Mouse (Mus musculus): ENCODE data around the gene Ccnt1. TPM values are rescaled to one million over a fixed set of nuclear protein-coding genes. Genes with fewer than 3 reads are reported as not detected.

Ccnt1 gene
- total RNA-seq, 2 experiments from 2014 or later = 55.6 to 67.1 TPM

- peak; percentile 77 to 83 for DNase-seq
Measured at GRCm38 (mm10) chr15:98510438-98511385, 60.0 kb downstream of the Ccnt1 start.

GRCm38 (mm10) chr15:98509387-98509786, 61.3 kb downstream of the Ccnt1 start:
- DNase-seq = no peak

- DNase-seq = no peak
Measured at GRCm38 (mm10) chr15:98507321-98507720, 63.4 kb downstream of the Ccnt1 start.

- DNase-seq = no peak
Measured at GRCm38 (mm10) chr15:98506253-98506957, 64.3 kb downstream of the Ccnt1 start.

- DNase-seq = peak; percentile 63 to 81
Measured at GRCm38 (mm10) chr15:98504514-98504913, 66.2 kb downstream of the Ccnt1 start.

- DNase-seq = no peak
Measured at GRCm38 (mm10) chr15:98503317-98503716, 67.4 kb downstream of the Ccnt1 start.

GRCm38 (mm10) chr15:98497631-98498030, 73.1 kb downstream of the Ccnt1 start:
- no peak for DNase-seq

- DNase-seq = no peak
Measured at GRCm38 (mm10) chr15:98492102-98492501, 78.6 kb downstream of the Ccnt1 start, which contains the start of gene Olfr279. TSS of gene Olfr279 (plus strand) at chr15:98492402.

GRCm38 (mm10) chr15:98491332-98491731, 79.4 kb downstream of the Ccnt1 start:
- no peak for DNase-seq

Small RNAs within 50 kb of the gene (microRNA-seq; reads per million reads assigned to microRNA genes)
- gene Mir1291 = 16.2 reads per million, percentile 31 among the genes with 10 or more reads in this experiment

Other genes starting within 250 kb of the Ccnt1 start
- gene Olfr284, start 229.9 kb downstream of the Ccnt1 start, total RNA-seq (2021) = not detected
- gene Olfr283, start 190.0 kb downstream of the Ccnt1 start, total RNA-seq (2021) = not detected
- gene Olfr282, start 139.7 kb downstream of the Ccnt1 start, total RNA-seq (2021) = not detected
- not detected for gene Olfr281, start 118.3 kb downstream of the Ccnt1 start, total RNA-seq (2021)
- gene OR5BS1P, start 101.0 kb downstream of the Ccnt1 start, total RNA-seq (2021) = not detected
- gene Lalba, start 88.2 kb downstream of the Ccnt1 start, total RNA-seq (2021) = not detected
- not detected for gene Olfr279, start 78.5 kb downstream of the Ccnt1 start, total RNA-seq (2021)
- 10 to 100 TPM; 88.0 to 91.3 TPM for gene Kansl2, start 36.7 kb downstream of the Ccnt1 start, total RNA-seq (2021)
- 1 to 10 TPM in 1 of 2 experiments, under 1 TPM in 1; 0.83 to 1.1 TPM for gene 4930415O20Rik, start 81 bp upstream of the Ccnt1 start, total RNA-seq (2021)
- 10 to 100 TPM; 43.8 to 62.6 TPM for gene Adcy6, start 39.2 kb upstream of the Ccnt1 start, total RNA-seq (2021)
- 10 to 100 TPM; 10.2 to 13.3 TPM for gene Cacnb3, start 59.9 kb upstream of the Ccnt1 start, total RNA-seq (2021)
- gene Ddx23, start 92.0 kb upstream of the Ccnt1 start, total RNA-seq (2021) = 10 to 100 TPM; 75.5 to 84.3 TPM
- gene Rnd1, start 106.5 kb upstream of the Ccnt1 start, total RNA-seq (2021) = 1 to 10 TPM; 2.1 to 2.4 TPM
- gene Ccdc65, start 137.3 kb upstream of the Ccnt1 start, total RNA-seq (2021) = under 1 TPM; 0.23 to 0.26 TPM
- 1 to 10 TPM; 7.5 to 9.1 TPM for gene Fkbp11, start 157.3 kb upstream of the Ccnt1 start, total RNA-seq (2021)
- 100 to 1,000 TPM; 132 to 140 TPM for gene Arf3, start 192.3 kb upstream of the Ccnt1 start, total RNA-seq (2021)
- 1 to 10 TPM; 1.1 to 1.3 TPM for gene Wnt10b, start 207.2 kb upstream of the Ccnt1 start, total RNA-seq (2021)
- not detected for gene Wnt1, start 218.9 kb upstream of the Ccnt1 start, total RNA-seq (2021)
- gene Ddn, start 238.6 kb upstream of the Ccnt1 start, total RNA-seq (2021) = under 1 TPM; 0.10 to 0.30 TPM